Mouse (Mus musculus): ENCODE results near the gene Paqr4. TPM values are rescaled to one million over a fixed set of nuclear protein-coding genes. Genes with fewer than 3 reads are reported as not detected.
A peak's percentile ranks its signal among the peaks of the same experiment; 100 is the strongest.

Paqr4 gene
- polyA plus RNA-seq, 1 experiment from 2014 or later: 7.6 TPM

DNA sequence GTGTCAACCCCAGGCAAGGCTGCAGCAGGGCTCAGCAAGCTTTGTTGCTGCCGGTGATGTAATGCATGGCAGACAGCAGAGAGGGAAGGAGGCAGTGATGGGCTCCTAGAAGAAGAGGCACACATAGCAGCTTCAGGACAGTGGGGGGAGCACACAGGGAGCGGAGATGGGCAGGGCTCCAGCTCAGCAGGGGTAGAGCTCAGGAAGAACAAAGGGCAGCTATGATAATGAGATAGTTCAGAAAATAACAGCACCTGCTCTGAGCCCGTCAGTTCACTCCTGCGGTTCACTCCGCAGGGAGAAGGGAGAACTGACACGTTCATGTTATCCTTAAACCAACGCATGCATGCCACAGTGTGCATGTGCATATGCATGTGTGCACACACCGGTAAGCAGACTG is 18.1 kb upstream of the Paqr4 start:
- Histone ChIP-seq H3K27me3 (ENCODE audit: control insufficient read depth, insufficient read depth, low read depth, low read length) (no peaks in the 10 kb centered on the region), H3K4me3 (ENCODE audit: low read depth, low read length) (no peak overlapping the region), H3K36me3 (ENCODE audit: control insufficient read depth, insufficient read depth) (no peaks in the 10 kb centered on the region), H3K9ac (ENCODE audit: low read depth, low read length) (no peak overlapping the region), H3K4me2 (ENCODE audit: low read depth, low read length) (no peak overlapping the region), H3K9me3 (replicated peaks; ENCODE audit: control insufficient read depth, low read length) (no peaks in the 10 kb centered on the region), H3K27ac (ENCODE audit: low read length) (no peak overlapping the region), H3K4me1 (ENCODE audit: control insufficient read depth, low read depth, low read length) (no peaks in the 10 kb centered on the region)
- WGBS (ENCODE audit: insufficient replicate concordance): 78% methylated on average over 8 of the region's 8 CpGs
- ATAC-seq (ENCODE audit: low read depth): no peak

DNA sequence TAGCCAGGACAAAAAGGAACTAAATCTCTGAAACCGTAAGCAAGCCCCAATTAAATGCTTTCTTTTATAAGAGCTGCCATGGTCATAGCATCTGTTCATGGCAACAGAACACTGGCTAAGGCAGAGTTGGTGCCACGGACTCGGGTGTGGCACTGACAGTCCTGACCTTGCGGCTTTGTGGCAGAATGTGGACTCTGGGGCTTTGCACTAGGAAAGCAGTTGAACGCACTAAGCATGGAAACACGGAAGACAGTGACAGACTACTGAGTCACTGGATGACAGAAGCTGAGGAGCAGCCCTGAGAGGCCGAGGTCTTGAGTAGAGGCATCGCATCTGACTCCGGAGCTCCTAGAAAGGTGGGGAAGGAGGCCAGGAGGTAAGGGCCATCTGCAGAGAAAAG is 16.9 kb upstream of the Paqr4 start:
- no peak overlapping the region for H3K4me2 ChIP-seq (ENCODE audit: low read depth, low read length)
- no peak for ATAC-seq (ENCODE audit: low read depth)
- no peak overlapping the region for H3K27ac ChIP-seq (ENCODE audit: low read length)
- no peak overlapping the region for H3K9ac ChIP-seq (ENCODE audit: low read depth, low read length)
- H3K9me3 ChIP-seq (replicated peaks; ENCODE audit: control insufficient read depth, low read length): no peaks in the 10 kb centered on the region
- WGBS (ENCODE audit: insufficient replicate concordance): 80% methylated on average over 9 of the region's 9 CpGs
- H3K36me3 ChIP-seq (ENCODE audit: control insufficient read depth, insufficient read depth): no peaks in the 10 kb centered on the region
- H3K4me3 ChIP-seq (ENCODE audit: low read depth, low read length): no peak overlapping the region
- H3K4me1 ChIP-seq (ENCODE audit: control insufficient read depth, low read depth, low read length): no peaks in the 10 kb centered on the region
- H3K27me3 ChIP-seq (ENCODE audit: control insufficient read depth, insufficient read depth, low read depth, low read length): no peaks in the 10 kb centered on the region

DNA sequence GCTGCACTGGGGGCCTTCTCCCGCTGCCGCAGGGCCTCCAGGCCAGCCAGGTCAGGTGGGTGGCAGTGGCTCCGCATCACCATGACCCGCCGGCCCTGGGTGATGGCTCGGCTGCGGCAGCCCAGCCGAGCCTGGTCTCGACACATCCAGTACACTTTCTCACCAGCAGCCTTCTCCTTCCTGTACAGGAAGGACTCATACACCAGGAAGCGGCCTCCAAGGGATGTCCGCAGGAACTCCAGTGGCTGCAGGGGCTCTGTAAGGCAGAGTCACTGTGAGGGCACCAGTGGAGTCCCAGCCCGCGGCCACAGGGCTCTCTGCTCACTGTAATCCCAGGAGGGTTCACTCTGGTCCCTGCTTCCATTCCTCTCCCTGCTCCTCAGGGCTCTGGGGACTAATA is 15.0 kb upstream of the Paqr4 start:
- Histone ChIP-seq H3K9ac (ENCODE audit: low read depth, low read length) (no peak overlapping the region), H3K27me3 (ENCODE audit: control insufficient read depth, insufficient read depth, low read depth, low read length) (no peaks in the 10 kb centered on the region), H3K4me1 (ENCODE audit: control insufficient read depth, low read depth, low read length) (no peaks in the 10 kb centered on the region), H3K36me3 (ENCODE audit: control insufficient read depth, insufficient read depth) (no peaks in the 10 kb centered on the region), H3K27ac (ENCODE audit: low read length) (no peak overlapping the region), H3K4me2 (ENCODE audit: low read depth, low read length) (no peak overlapping the region), H3K9me3 (replicated peaks; ENCODE audit: control insufficient read depth, low read length) (no peaks in the 10 kb centered on the region), H3K4me3 (ENCODE audit: low read depth, low read length) (no peak overlapping the region)
- WGBS (ENCODE audit: insufficient replicate concordance): 68% methylated on average over 13 of the region's 13 CpGs
- peak; percentile 47 for ATAC-seq (ENCODE audit: low read depth)

DNA sequence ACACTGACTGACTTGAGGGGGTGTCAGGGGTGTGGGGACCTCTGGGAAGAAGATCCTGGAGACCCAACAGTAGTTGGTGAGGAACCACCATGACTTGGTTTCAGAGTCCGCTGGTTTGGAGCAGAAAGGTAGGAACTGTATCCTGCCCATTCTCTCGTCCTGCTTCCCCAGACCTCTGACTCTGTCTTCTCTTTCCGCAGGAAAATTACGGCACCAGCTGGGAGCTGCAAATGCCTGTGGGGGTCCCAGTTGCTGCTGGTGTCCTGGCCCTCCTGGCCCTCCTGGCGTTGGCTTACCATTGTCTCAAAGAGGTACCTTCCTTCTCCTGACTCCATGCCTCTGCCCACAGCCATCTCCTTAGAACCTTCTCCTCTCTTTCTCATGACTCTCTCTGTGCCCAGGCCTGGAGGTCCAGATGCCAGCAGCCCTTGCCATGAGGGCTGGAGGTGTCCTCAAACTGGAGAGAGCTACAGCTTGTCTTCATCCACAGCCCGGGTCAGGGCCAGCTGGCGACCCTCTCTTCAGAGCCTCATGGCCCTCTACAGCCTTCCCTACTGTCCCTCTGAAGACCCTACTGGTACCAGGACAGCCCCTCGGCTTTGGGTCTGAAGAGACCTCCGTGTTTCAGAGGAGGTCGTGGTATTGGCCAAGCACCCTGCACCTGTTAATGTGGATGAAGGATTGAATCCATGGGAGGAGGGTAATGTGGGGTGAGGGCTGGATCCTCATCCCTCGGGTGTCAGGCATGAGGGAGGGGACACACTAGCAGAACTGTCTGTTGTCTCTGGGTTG is 8.9 kb upstream of the Paqr4 start:
- H3K4me3 ChIP-seq (ENCODE audit: low read depth, low read length): peak overlapping the region; percentile 47
- H3K9me3 ChIP-seq (replicated peaks; ENCODE audit: control insufficient read depth, low read length): no peaks in the 10 kb centered on the region
- no peaks in the 10 kb centered on the region for H3K36me3 ChIP-seq (ENCODE audit: control insufficient read depth, insufficient read depth)
- peak overlapping the region; percentile 40; the same call in 1 of the 2 replicates for H3K9ac ChIP-seq (ENCODE audit: low read depth, low read length)
- ATAC-seq (ENCODE audit: low read depth): no peak
- H3K4me1 ChIP-seq (ENCODE audit: control insufficient read depth, low read depth, low read length): peaks cover 9% of the 10 kb centered on the region; the same call in 1 of the 2 replicates
- peak overlapping the region; percentile 50 for H3K4me2 ChIP-seq (ENCODE audit: low read depth, low read length)
- H3K27me3 ChIP-seq (ENCODE audit: control insufficient read depth, insufficient read depth, low read depth, low read length): peaks cover 34% of the 10 kb centered on the region
- 61% methylated on average over 11 of the region's 11 CpGs for WGBS (ENCODE audit: insufficient replicate concordance)
- no peak overlapping the region for H3K27ac ChIP-seq (ENCODE audit: low read length)

DNA sequence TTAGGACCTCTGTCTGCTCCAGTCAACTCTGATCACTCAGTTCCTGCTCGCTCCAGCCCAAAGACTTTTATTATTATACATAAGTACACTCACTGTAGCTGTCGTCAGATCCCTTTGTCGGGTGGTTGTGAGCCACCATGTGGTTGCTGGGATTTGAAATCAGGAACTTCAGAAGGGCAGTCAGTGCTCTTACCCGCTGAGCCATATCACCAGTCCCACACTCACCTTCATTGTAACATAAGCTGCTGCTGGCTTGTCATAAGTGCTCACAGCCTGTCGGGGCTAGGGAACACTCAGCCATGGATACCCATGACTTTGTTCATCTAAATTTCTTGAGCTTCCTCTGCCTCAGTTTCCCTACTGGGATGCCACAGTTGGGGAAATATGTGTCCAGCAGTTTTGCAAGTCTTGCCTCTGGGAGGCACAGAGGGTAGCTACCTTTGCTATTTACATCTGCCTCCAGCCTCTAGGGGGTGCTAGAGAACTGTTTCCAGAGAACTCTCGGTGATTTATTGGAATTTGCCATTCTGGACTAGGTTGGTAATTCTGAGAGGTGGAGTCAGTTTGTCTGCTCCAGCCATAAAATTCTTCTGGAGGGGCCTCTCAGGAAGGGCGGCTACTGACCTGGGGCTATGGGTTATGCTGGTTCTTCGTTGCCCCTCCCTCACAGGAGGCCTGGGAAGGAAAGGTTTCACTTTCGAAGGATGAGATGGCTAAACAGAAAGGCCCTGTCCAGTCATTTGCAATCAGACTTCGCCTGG is 8.1 kb upstream of the Paqr4 start:
- Histone ChIP-seq H3K36me3 (ENCODE audit: control insufficient read depth, insufficient read depth) (no peaks in the 10 kb centered on the region), H3K27me3 (ENCODE audit: control insufficient read depth, insufficient read depth, low read depth, low read length) (peaks cover 41% of the 10 kb centered on the region), H3K9ac (ENCODE audit: low read depth, low read length) (peak overlapping the region; percentile 40), H3K4me3 (ENCODE audit: low read depth, low read length) (peak overlapping the region; percentile 47), H3K4me1 (ENCODE audit: control insufficient read depth, low read depth, low read length) (peaks cover 9% of the 10 kb centered on the region; the same call in 1 of the 2 replicates), H3K4me2 (ENCODE audit: low read depth, low read length) (peak overlapping the region; percentile 50), H3K27ac (ENCODE audit: low read length) (no peak overlapping the region), H3K9me3 (replicated peaks; ENCODE audit: control insufficient read depth, low read length) (no peaks in the 10 kb centered on the region)
- ATAC-seq (ENCODE audit: low read depth): no peak
- 23% methylated on average over 10 of the region's 10 CpGs for WGBS (ENCODE audit: insufficient replicate concordance)

DNA sequence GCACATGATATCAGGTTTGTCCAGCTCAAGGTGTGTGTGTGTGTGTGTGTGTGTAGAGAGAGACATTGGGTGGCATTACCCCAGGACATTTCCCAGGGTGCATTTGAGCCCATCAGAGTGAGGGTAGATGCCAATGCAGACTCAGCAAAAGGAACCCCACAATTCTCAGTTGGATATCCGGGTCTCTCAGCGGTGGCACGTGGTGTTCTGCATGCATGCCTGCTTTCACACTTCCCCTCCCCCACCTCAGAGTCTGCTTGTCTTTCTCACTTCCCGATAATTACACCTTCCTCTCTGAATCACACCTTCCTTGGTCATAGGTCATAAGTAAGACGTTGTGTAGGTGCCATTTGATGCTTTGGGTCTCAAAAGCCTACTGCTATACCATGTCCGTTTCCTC is 7.4 kb upstream of the Paqr4 start:
- 23% methylated on average over 6 of the region's 6 CpGs for WGBS (ENCODE audit: insufficient replicate concordance)
- no peak overlapping the region for H3K4me2 ChIP-seq (ENCODE audit: low read depth, low read length)
- H3K9ac ChIP-seq (ENCODE audit: low read depth, low read length): no peak overlapping the region
- ATAC-seq (ENCODE audit: low read depth): no peak
- no peak overlapping the region for H3K4me3 ChIP-seq (ENCODE audit: low read depth, low read length)
- peaks cover 49% of the 10 kb centered on the region for H3K27me3 ChIP-seq (ENCODE audit: control insufficient read depth, insufficient read depth, low read depth, low read length)
- peaks cover 9% of the 10 kb centered on the region; the same call in 1 of the 2 replicates for H3K4me1 ChIP-seq (ENCODE audit: control insufficient read depth, low read depth, low read length)
- no peaks in the 10 kb centered on the region for H3K9me3 ChIP-seq (replicated peaks; ENCODE audit: control insufficient read depth, low read length)
- no peaks in the 10 kb centered on the region for H3K36me3 ChIP-seq (ENCODE audit: control insufficient read depth, insufficient read depth)
- H3K27ac ChIP-seq (ENCODE audit: low read length): no peak overlapping the region

DNA sequence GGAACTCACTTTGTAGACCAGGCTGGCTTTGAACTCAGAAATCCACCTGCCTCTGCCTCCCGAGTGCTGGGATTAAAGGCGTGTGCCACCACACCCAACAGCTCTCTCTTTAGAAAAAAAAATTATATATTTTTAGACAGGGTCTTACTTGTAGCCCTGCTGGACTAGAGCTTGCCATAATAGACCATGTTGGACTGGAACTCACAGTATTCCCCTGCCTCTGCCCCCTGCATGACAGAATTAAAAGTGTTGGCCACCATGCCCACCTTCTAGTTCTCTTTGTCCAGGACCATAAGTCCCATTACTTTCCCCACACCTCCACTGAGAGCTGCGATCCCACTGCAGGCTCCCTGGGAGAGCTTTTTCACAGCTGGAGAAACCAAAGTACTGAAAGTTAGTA is 6.8 kb upstream of the Paqr4 start:
- no peak overlapping the region for H3K9ac ChIP-seq (ENCODE audit: low read depth, low read length)
- peaks cover 55% of the 10 kb centered on the region for H3K27me3 ChIP-seq (ENCODE audit: control insufficient read depth, insufficient read depth, low read depth, low read length)
- no peaks in the 10 kb centered on the region for H3K36me3 ChIP-seq (ENCODE audit: control insufficient read depth, insufficient read depth)

DNA sequence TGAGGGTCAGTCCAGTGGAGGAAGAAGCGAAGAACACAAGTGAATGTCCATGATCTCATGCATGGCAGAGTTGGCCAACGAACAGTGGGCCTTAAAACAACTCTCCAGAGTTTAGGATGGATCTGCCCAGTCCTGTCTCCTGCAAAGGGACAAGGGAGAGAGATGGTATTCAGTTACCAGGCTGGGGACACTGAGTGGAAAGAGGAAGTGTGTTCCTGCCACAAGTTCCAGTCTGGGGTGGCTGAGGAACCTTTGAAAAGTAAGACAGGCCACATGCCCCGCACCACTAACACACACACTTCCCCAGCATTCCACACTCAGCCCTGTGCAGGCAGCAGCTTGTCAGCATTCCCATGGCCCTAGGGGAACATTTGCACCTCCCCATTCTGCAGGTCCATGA is 6.1 kb upstream of the Paqr4 start:
- H3K9ac ChIP-seq (ENCODE audit: low read depth, low read length): no peak overlapping the region
- peaks cover 62% of the 10 kb centered on the region for H3K27me3 ChIP-seq (ENCODE audit: control insufficient read depth, insufficient read depth, low read depth, low read length)
- H3K4me3 ChIP-seq (ENCODE audit: low read depth, low read length): no peak overlapping the region
- no peak overlapping the region for H3K27ac ChIP-seq (ENCODE audit: low read length)
- no peaks in the 10 kb centered on the region for H3K9me3 ChIP-seq (replicated peaks; ENCODE audit: control insufficient read depth, low read length)
- H3K4me2 ChIP-seq (ENCODE audit: low read depth, low read length): no peak overlapping the region
- WGBS (ENCODE audit: insufficient replicate concordance): 42% methylated on average over 3 of the region's 3 CpGs
- peaks cover 14% of the 10 kb centered on the region for H3K4me1 ChIP-seq (ENCODE audit: control insufficient read depth, low read depth, low read length)
- no peaks in the 10 kb centered on the region for H3K36me3 ChIP-seq (ENCODE audit: control insufficient read depth, insufficient read depth)
- no peak for ATAC-seq (ENCODE audit: low read depth)

More for the DNA sequence above, 6.8 kb upstream of the Paqr4 start:
- H3K9me3 ChIP-seq (replicated peaks; ENCODE audit: control insufficient read depth, low read length): no peaks in the 10 kb centered on the region
- no peak overlapping the region for H3K4me3 ChIP-seq (ENCODE audit: low read depth, low read length)
- H3K4me1 ChIP-seq (ENCODE audit: control insufficient read depth, low read depth, low read length): peaks cover 11% of the 10 kb centered on the region
- no peak for ATAC-seq (ENCODE audit: low read depth)
- H3K27ac ChIP-seq (ENCODE audit: low read length): no peak overlapping the region
- no peak overlapping the region for H3K4me2 ChIP-seq (ENCODE audit: low read depth, low read length)
- WGBS (ENCODE audit: insufficient replicate concordance): 59% methylated on average over 3 of the region's 3 CpGs

DNA sequence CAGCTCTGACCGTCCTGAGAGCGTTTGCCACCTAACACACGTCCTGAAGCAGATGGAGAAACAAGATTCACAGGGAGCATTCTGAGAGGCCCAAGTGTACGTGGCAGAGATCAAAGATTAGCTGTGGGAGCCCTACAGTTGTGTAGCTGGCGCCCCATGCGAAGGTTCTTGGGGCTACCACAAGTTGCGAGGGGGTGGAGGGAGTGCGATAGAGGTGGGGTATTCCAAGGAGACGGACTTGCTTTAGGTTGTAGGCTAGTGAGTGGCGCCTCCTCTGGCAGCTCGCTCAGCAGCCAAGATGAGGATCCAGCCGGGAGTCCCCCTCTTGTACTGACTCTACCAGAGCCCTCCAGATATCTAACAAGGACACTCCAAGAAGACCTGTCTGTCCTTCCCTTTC is 5.6 kb upstream of the Paqr4 start:
- no peaks in the 10 kb centered on the region for H3K9me3 ChIP-seq (replicated peaks; ENCODE audit: control insufficient read depth, low read length)
- peaks cover 14% of the 10 kb centered on the region for H3K4me1 ChIP-seq (ENCODE audit: control insufficient read depth, low read depth, low read length)
- WGBS (ENCODE audit: insufficient replicate concordance): 12% methylated on average over 12 of the region's 12 CpGs
- no peak for ATAC-seq (ENCODE audit: low read depth)
- no peak overlapping the region for H3K27ac ChIP-seq (ENCODE audit: low read length)
- no peak overlapping the region for H3K4me3 ChIP-seq (ENCODE audit: low read depth, low read length)
- no peak overlapping the region for H3K4me2 ChIP-seq (ENCODE audit: low read depth, low read length)
- H3K9ac ChIP-seq (ENCODE audit: low read depth, low read length): no peak overlapping the region
- H3K27me3 ChIP-seq (ENCODE audit: control insufficient read depth, insufficient read depth, low read depth, low read length): peaks cover 66% of the 10 kb centered on the region
- H3K36me3 ChIP-seq (ENCODE audit: control insufficient read depth, insufficient read depth): no peaks in the 10 kb centered on the region

All from liver, embryonic 16.5 days (tissue).